Comparison of ENCODE assay signal across 9 mouse cellular contexts in genomic region chr10:39484382-39484826, GRCm38 (mm10).
DNase-seq lines count a peak whose midpoint lies in the region; ATAC-seq and TF ChIP-seq lines count a peak whose summit lies in the region.
"Had no signal": no experiment of that assay in that cellular context is flagged by ENCODE, and none has a peak within 500 bp of the region (broad histone marks: within the 10 kb centered on the region; RNA-seq: fewer than 3 reads in every experiment).

No protein-coding gene starts in this region.

- no peaks in the 10 kb centered on the region for H3K27me3 ChIP-seq in forebrain, postnatal 0 days (ENCODE audit: insufficient read depth, low read length)
- no peaks in the 10 kb centered on the region for H3K27me3 ChIP-seq in limb, embryonic 15.5 days
- no peaks in the 10 kb centered on the region for H3K27me3 ChIP-seq in heart, adult 2 months (ENCODE audit: control insufficient read depth, insufficient read depth, low read length)

- ATAC-seq in forebrain, postnatal 0 days: peak; percentile 69
- ATAC-seq in limb, embryonic 15.5 days (ENCODE audit: insufficient number of reproducible peaks, low FRiP score, low TSS enrichment, low read depth): no peak
- ATAC-seq in megakaryocyte-erythroid progenitor cell, adult 5-6 weeks (replicated peaks; ENCODE audit: low FRiP score, low TSS enrichment, poor library complexity, severe bottlenecking): no peak

- peak; percentile 44 for DNase-seq in thymus, postnatal 25 days
- DNase-seq in thymus, postnatal 36 days: no peak
- DNase-seq in forebrain, postnatal 0 days: no peak
- no peak for DNase-seq in urinary bladder, postnatal 36 days (ENCODE audit: low spot score in 2 of 2)
- DNase-seq in heart, adult 2 months: no peak
- DNase-seq in gastrocnemius, adult 2 months: no peak

- peaks cover 19% of the 10 kb centered on the region for H3K4me1 ChIP-seq in forebrain, postnatal 0 days (ENCODE audit: insufficient read depth)
- peaks cover 33% of the 10 kb centered on the region for H3K4me1 ChIP-seq in limb, embryonic 15.5 days
- H3K4me1 ChIP-seq in heart, adult 2 months (ENCODE audit: control insufficient read depth, insufficient read depth, low read length): peaks cover 11% of the 10 kb centered on the region

- no peak overlapping the region for H3K4me3 ChIP-seq in forebrain, postnatal 0 days (ENCODE audit: low read depth, low read length)
- no peak overlapping the region for H3K4me3 ChIP-seq in limb, embryonic 15.5 days
- no peak overlapping the region for H3K4me3 ChIP-seq in heart, adult 2 months
- H3K4me3 ChIP-seq in gastrocnemius, adult 2 months: no peak overlapping the region

- TF ChIP-seq POLR2A in heart, adult 2 months (IDR thresholded peaks at IDR 0.05; ENCODE audit: insufficient read depth, low read depth, low read length): no peak

- TF ChIP-seq CTCF in forebrain, postnatal 0 days (IDR thresholded peaks at IDR 0.05; ENCODE audit: low read depth): peak; percentile 27; the same call in 1 of the 2 replicates
- TF ChIP-seq CTCF in heart, adult 2 months (IDR thresholded peaks at IDR 0.05): no peak
- no peak; the same call in 1 of the 2 replicates for TF ChIP-seq CTCF in gastrocnemius, adult 2 months (IDR thresholded peaks at IDR 0.05)

- no peak for TF ChIP-seq EP300 in heart, adult 2 months (IDR thresholded peaks at IDR 0.05; ENCODE audit: insufficient read depth, low read depth, low read length)

- 2% methylated on average over 8 of the region's 8 CpGs for WGBS in forebrain, postnatal 0 days
- 14% methylated on average over 8 of the region's 8 CpGs for WGBS in limb, embryonic 15.5 days
- WGBS in heart, adult 2 months: 50% methylated on average over 8 of the region's 8 CpGs

- 0 out of 2 replicates have a peak, but pooled peaks cover 1% of the 10 kb centered on the region for H3K79me2 ChIP-seq in heart, adult 2 months (replicated peaks; ENCODE audit: control insufficient read depth, insufficient read depth, low read length)

- intact Hi-C loops in heart, adult 2 months (cut with DNase I): no loop called here
- intact Hi-C loops in gastrocnemius, adult 2 months (cut with DNase I): no loop called here

- H3K9ac ChIP-seq in forebrain, postnatal 0 days: peak overlapping the region; percentile 7; the same call in 1 of the 2 replicates
- no peak overlapping the region for H3K9ac ChIP-seq in limb, embryonic 15.5 days
- no peak overlapping the region for H3K9ac ChIP-seq in heart, adult 2 months (ENCODE audit: low read depth, low read length)

- H3K4me2 ChIP-seq in forebrain, postnatal 0 days (ENCODE audit: low read depth): peak overlapping the region; percentile 8; the same call in 1 of the 2 replicates
- no peak overlapping the region for H3K4me2 ChIP-seq in limb, embryonic 15.5 days

- H3K36me3 ChIP-seq in forebrain, postnatal 0 days (ENCODE audit: insufficient read depth): no peaks in the 10 kb centered on the region
- no peaks in the 10 kb centered on the region for H3K36me3 ChIP-seq in limb, embryonic 15.5 days
- no peaks in the 10 kb centered on the region for H3K36me3 ChIP-seq in heart, adult 2 months (ENCODE audit: control insufficient read depth, insufficient read depth, low read length)

- peak overlapping the region; percentile 57; the same call in 1 of the 2 replicates for H3K27ac ChIP-seq in forebrain, postnatal 0 days (ENCODE audit: low read depth, low read length)
- H3K27ac ChIP-seq in limb, embryonic 15.5 days: peak overlapping the region; percentile 38; the same call in 1 of the 2 replicates
- no peak overlapping the region for H3K27ac ChIP-seq in heart, adult 2 months
- H3K27ac ChIP-seq in gastrocnemius, adult 2 months: no peak overlapping the region
- H3K27ac ChIP-seq: macrophage had no signal

- no peaks in the 10 kb centered on the region for H3K9me3 ChIP-seq in forebrain, postnatal 0 days (ENCODE audit: low read length)
- H3K9me3 ChIP-seq in limb, embryonic 15.5 days: no peaks in the 10 kb centered on the region

Comparison
In these comparisons a context has a peak if more than half of its experiments do, and no peak if none do; other contexts are left out.
1. H3K27ac ChIP-seq: peak in forebrain, postnatal 0 days (single experiment) and limb, embryonic 15.5 days (single experiment); none in heart, adult 2 months (single experiment) and gastrocnemius, adult 2 months (single experiment).